Mouse (Mus musculus) hindbrain, embryonic 11.5 days (tissue): Measurements from ENCODE around the gene Pfn1. TPM values are rescaled to one million over a fixed set of nuclear protein-coding genes. Genes with fewer than 3 reads are reported as not detected.
A peak's percentile ranks its signal among the peaks of the same experiment; 100 is the strongest.

Source experiments
- ATAC-seq: fragments of 200-750 bp; cut with Nextera tagmentation; 2 replicates; pipeline ENCODE4 v1.8.0; 2017; ENCODE audit warnings: mild to moderate bottlenecking, moderate TSS enrichment, moderate library complexity; ENCODE audit not compliant: low FRiP score
- DNase-seq: peaks from one replicate; pipeline ENCODE4 v3.0.0-alpha.2; 2015; ENCODE audit warnings: low spot score
- H3K27ac ChIP-seq: fragments of 300-500 bp; sonication (generic); 2 replicates; pipeline ENCODE4 v1.5.1; 2014; ENCODE audit warnings: mild to moderate bottlenecking, low read depth, low read length
- H3K27me3 ChIP-seq: fragments of 300-500 bp; sonication (generic); 2 replicates; pipeline ENCODE4 v1.6.1; 2014; ENCODE audit warnings: mild to moderate bottlenecking, low read length, moderate library complexity, mixed read lengths; ENCODE audit not compliant: control insufficient read depth, insufficient read depth
- H3K36me3 ChIP-seq: fragments of 300-500 bp; sonication (generic); 2 replicates; pipeline ENCODE4 v1.6.1; 2014; ENCODE audit warnings: mild to moderate bottlenecking, low read length, moderate library complexity, mixed read lengths; ENCODE audit not compliant: control insufficient read depth, insufficient read depth
- H3K4me1 ChIP-seq: fragments of 300-500 bp; sonication (generic); replicated peaks from 2 replicates; pipeline ENCODE4 v1.6.1; 2014; ENCODE audit warnings: low read length, mixed read lengths; ENCODE audit not compliant: control insufficient read depth, insufficient read depth
- H3K4me2 ChIP-seq: fragments of 300-500 bp; sonication (generic); replicated peaks from 2 replicates; pipeline ENCODE4 v1.6.1; 2014; ENCODE audit warnings: mild to moderate bottlenecking, low read depth, low read length
- H3K4me3 ChIP-seq: fragments of 300-500 bp; sonication (generic); 2 replicates; pipeline ENCODE4 v1.5.1; 2014; ENCODE audit warnings: low read depth, low read length
- H3K9ac ChIP-seq: fragments of 300-500 bp; sonication (generic); 2 replicates; pipeline ENCODE4 v1.6.1; 2014; ENCODE audit warnings: low read depth, low read length
- H3K9me3 ChIP-seq: fragments of 300-500 bp; sonication (generic); 2 replicates; pipeline ENCODE4 v1.6.1; 2016; ENCODE audit warnings: low read length; ENCODE audit not compliant: control insufficient read depth
- WGBS: fragments of 180-500 bp; shearing (Covaris S2); extraction: QIAGEN DNeasy Blood & Tissue Kit; methylation state at CpG from one replicate; pipeline ENCODE4 v1.1.7; 2014; 5-methylcytosine and 5-hydroxymethylcytosine counted together
- polyA plus RNA-seq: library from polyadenylated mRNA; unstranded; fragments of >200 nt; fragmentation: Nextera tagmentation; extraction: Ambion mirVana; gene quantifications from 2 replicates; pipeline ENCODE4 v1.2.1, GENCODE M21; 2014

Gene Pfn1
- 1,409 and 1,523 TPM in 2 replicates for polyA plus RNA-seq

DNA sequence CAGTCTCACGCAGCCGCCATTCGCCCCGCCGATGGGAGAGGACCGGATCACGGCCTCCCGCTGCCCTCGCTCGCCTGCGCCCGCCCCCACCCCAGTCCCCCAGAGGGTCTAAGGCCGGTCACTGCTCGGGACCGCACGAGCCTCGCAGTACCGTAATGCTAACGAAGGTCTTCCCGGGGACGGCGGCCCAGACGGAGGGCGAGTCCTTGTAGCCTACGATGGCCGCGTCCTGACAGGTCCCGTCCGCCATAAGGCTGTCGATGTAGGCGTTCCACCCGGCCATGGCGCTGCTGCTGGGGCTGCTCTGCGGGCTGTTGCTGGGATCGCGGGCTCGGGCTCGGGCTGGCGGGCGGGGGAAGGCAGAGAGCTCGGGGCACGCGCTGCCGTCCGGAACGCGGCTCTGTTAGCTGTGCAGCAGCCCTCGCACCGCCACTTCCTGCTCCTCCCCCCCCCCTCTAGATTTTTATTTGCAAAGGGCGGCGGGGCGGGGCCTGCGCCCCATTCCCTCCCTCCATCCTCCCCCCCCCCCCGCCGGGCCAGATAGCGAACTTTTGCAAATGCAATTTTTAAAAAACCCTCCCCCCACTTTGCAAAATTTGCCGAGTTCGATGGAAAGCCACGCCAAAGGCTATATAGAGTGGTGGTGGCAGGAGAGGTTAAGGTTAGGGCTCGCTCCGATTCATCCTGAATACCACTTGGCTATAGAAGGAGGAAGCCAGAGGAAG, at the start of gene Pfn1:
Gene Pfn1, minus strand, starts transcription at position 447 of the 725 bp plus-strand sequence.
- peak within 1 kb of the TSS; percentile 84 for H3K4me2 ChIP-seq
- WGBS: under 1% methylated on average over 54 of the region's 61 CpGs
- H3K9ac ChIP-seq: peak within 1 kb of the TSS; percentile 97
- peak; percentile 82 for DNase-seq
- 0 out of 2 replicates have a peak, but pooled peaks cover 5% of the 10 kb centered on the region for H3K36me3 ChIP-seq
- peak within 1 kb of the TSS; percentile 99 for H3K4me3 ChIP-seq
- H3K27me3 ChIP-seq: no peaks in the 10 kb centered on the region
- H3K9me3 ChIP-seq: no peaks in the 10 kb centered on the region
- peak within 1 kb of the TSS; percentile 96 for H3K27ac ChIP-seq
- ATAC-seq: peak; percentile 46
- H3K4me1 ChIP-seq: 0 out of 2 replicates have a peak, but pooled peaks cover 12% of the 10 kb centered on the region

- Histone ChIP-seq H3K36me3 (peaks cover 4% of the 10 kb centered on the region; the same call in 1 of the 2 replicates), H3K4me1 (peaks cover 6% of the 10 kb centered on the region), H3K9me3 (no peaks in the 10 kb centered on the region), H3K27ac (no peak overlapping the region), H3K27me3 (no peaks in the 10 kb centered on the region), H3K4me2 (no peak overlapping the region), H3K9ac (no peak overlapping the region), H3K4me3 (no peak overlapping the region)
- ATAC-seq: no peak
- DNase-seq: no peak
- 82% methylated on average over 6 of the region's 6 CpGs for WGBS
Measured at GRCm38 (mm10) chr11:70702781-70703180, 48.3 kb upstream of the Pfn1 start.

DNA sequence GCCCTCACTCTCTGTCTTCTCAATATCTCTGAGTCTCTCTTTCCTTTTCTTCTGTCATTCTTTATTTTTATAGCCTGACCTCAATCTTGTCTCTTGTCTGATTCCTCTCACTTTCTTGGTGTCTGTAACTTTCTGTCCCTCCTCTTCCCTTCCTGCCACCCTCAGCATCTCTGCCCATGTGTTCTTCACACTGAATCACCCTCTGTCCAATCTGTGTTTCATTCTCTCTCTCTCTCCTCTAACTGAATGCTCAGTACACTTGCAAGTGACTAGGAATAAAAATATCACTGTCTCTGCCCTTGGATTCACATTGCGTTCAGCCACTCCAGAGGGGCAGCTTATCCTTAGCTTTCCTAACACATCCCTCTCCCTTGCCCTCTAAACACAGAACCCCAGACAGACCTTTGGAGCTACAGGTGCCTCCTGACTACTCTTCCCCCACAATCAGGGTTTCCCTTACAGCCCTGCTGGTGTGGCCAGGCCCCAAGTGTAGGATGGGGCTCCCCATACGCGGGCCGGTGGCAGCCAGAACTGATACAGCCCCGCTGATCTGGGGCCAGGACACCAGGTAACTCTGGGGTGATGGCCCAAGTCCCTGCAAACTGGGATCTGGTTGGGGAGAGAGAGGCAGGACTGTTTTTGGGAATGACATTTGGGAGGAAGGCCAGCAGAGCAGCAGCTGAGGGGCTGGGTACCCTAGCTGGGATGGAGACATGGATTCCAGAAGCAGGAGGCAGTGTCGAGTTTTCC, 47.7 kb upstream of the Pfn1 start:
- H3K9me3 ChIP-seq: no peaks in the 10 kb centered on the region
- H3K4me3 ChIP-seq: 0 out of 2 replicates have a peak overlapping the region, but pooled peaks have one; percentile 94
- H3K36me3 ChIP-seq: peaks cover 4% of the 10 kb centered on the region; the same call in 1 of the 2 replicates
- H3K9ac ChIP-seq: no peak overlapping the region
- H3K4me2 ChIP-seq: peak overlapping the region; percentile 64; the same call in 1 of the 2 replicates
- no peak for ATAC-seq
- peaks cover 6% of the 10 kb centered on the region for H3K4me1 ChIP-seq
- no peaks in the 10 kb centered on the region for H3K27me3 ChIP-seq
- H3K27ac ChIP-seq: no peak overlapping the region
- WGBS: 84% methylated on average over 6 of the region's 6 CpGs
- no peak for DNase-seq

DNA sequence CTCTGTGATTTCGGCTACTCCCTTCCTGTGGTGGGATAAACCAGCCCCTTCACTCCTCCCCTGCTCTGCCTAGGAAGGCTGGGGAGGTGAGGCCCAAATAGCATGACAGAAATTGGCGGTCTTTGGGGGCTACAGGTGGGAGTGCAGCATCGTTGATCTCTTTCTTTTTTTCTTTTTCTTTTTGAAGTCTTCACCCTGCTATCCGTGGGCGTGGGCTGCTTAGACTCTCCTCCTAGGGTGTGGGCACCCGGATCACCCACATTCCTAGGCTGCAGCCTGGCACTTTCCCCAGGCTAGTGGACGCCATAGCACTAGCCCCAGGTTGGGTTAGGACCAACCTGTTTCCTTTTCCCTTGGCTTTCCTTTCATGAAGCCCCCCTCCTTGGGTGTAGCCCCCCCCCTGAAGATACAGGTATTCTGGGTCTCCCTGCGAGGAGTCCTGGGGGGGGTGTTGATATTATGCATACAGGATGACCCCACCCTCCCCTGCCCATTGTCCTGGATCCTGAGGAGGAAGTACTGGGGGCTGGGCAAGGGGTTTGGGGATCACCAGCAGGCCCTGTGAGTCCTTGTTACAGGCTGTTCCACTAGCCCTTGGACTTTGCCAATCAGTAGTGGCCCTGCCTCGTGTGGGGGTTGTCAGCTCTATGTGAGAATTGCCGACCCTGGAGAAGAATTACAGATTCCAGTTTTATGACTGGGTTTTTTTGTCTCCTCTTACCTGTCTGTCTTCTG, 46.9 kb upstream of the Pfn1 start:
- H3K9me3 ChIP-seq: no peaks in the 10 kb centered on the region
- WGBS: 13% methylated on average over 10 of the region's 10 CpGs
- ATAC-seq: 0 out of 2 replicates have a peak, but pooled peaks have one; percentile 12
- H3K4me1 ChIP-seq: peaks cover 6% of the 10 kb centered on the region
- peaks cover 4% of the 10 kb centered on the region; the same call in 1 of the 2 replicates for H3K36me3 ChIP-seq
- H3K9ac ChIP-seq: peak overlapping the region; percentile 88
- peak overlapping the region; percentile 94 for H3K4me3 ChIP-seq
- H3K27me3 ChIP-seq: no peaks in the 10 kb centered on the region
- no peak overlapping the region for H3K27ac ChIP-seq
- DNase-seq: no peak
- H3K4me2 ChIP-seq: peak overlapping the region; percentile 64

- no peaks in the 10 kb centered on the region for H3K36me3 ChIP-seq
- H3K27me3 ChIP-seq: no peaks in the 10 kb centered on the region
- peak; percentile 66 for ATAC-seq
- H3K9me3 ChIP-seq: no peaks in the 10 kb centered on the region
- H3K27ac ChIP-seq: peak overlapping the region; percentile 88
- DNase-seq: peak; percentile 61
- peak overlapping the region; percentile 94 for H3K4me3 ChIP-seq
- peak overlapping the region; percentile 88 for H3K9ac ChIP-seq
- peak overlapping the region; percentile 64 for H3K4me2 ChIP-seq
- H3K4me1 ChIP-seq: peaks cover 6% of the 10 kb centered on the region
- WGBS: under 1% methylated on average over 34 of the region's 34 CpGs
Measured at GRCm38 (mm10) chr11:70700613-70701012, 46.2 kb upstream of the Pfn1 start.

GRCm38 (mm10) chr11:70699722-70700556, 45.5 kb upstream of the Pfn1 start, which contains the start of the genes Inca1 and Kif1c:
Gene Inca1, minus strand, starts transcription at chr11:70700155.
Gene Kif1c, plus strand, starts transcription at chr11:70700548.
- Histone ChIP-seq H3K4me3 (peak within 1 kb of the TSS; percentile 94), H3K27me3 (no peaks in the 10 kb centered on the region), H3K4me2 (peak within 1 kb of the TSS; percentile 64), H3K9me3 (no peaks in the 10 kb centered on the region), H3K4me1 (peaks cover 6% of the 10 kb centered on the region), H3K9ac (peak within 1 kb of the TSS; percentile 88), H3K36me3 (no peaks in the 10 kb centered on the region), H3K27ac (peak within 1 kb of the TSS; percentile 88)
- peak; percentile 96 for DNase-seq
- peak; percentile 95 for ATAC-seq
- under 1% methylated on average over 62 of the region's 69 CpGs for WGBS

GRCm38 (mm10) chr11:70699051-70699450, 44.6 kb upstream of the Pfn1 start:
- no peak for DNase-seq
- Histone ChIP-seq H3K36me3 (no peaks in the 10 kb centered on the region), H3K4me2 (no peak overlapping the region), H3K9ac (no peak overlapping the region), H3K27me3 (no peaks in the 10 kb centered on the region), H3K4me1 (peaks cover 6% of the 10 kb centered on the region), H3K9me3 (no peaks in the 10 kb centered on the region), H3K4me3 (no peak overlapping the region), H3K27ac (no peak overlapping the region)
- ATAC-seq: no peak
- 72% methylated on average over 2 of the region's 2 CpGs for WGBS
